ENCODE assay signal across 8 mouse cellular contexts in genomic region chr10:40301181-40302075, GRCm38 (mm10). TPM values are rescaled to one million over a fixed set of nuclear protein-coding genes. Genes with fewer than 3 reads are reported as not detected.
DNase-seq lines count a peak whose midpoint lies in the region; ATAC-seq and TF ChIP-seq lines count a peak whose summit lies in the region.
"Not testable (repeated sequence)": the region's sequence is repeated elsewhere in the genome, so short reads cannot be mapped to it uniquely, and the experiment has no call there.

No protein-coding gene starts in this region.

- ATAC-seq in embryonic facial prominence, embryonic 14.5 days (ENCODE audit: low read depth): peak; percentile 19
- ATAC-seq in heart, embryonic 12.5 days (ENCODE audit: insufficient number of reproducible peaks, low FRiP score): peak; percentile 53
- ATAC-seq in liver, embryonic 11.5 days (replicated peaks; ENCODE audit: low FRiP score): peak; percentile 41
- peak; percentile 22 for ATAC-seq in midbrain, postnatal 0 days (ENCODE audit: low FRiP score)

- H3K36me3 ChIP-seq in embryonic facial prominence, embryonic 14.5 days (ENCODE audit: control insufficient read depth, insufficient read depth, low read length); heart, embryonic 12.5 days; liver, embryonic 11.5 days (ENCODE audit: control insufficient read depth, insufficient read depth, low read length); midbrain, postnatal 0 days (ENCODE audit: insufficient read depth, low read length): not testable (repeated sequence)

- H3K27me3 ChIP-seq in embryonic facial prominence, embryonic 14.5 days (replicated peaks; ENCODE audit: control insufficient read depth, insufficient read depth, low read length); heart, embryonic 12.5 days (replicated peaks); liver, embryonic 11.5 days (replicated peaks; ENCODE audit: control insufficient read depth, insufficient read depth, low read length); midbrain, postnatal 0 days (ENCODE audit: insufficient read depth, low read length): not testable (repeated sequence)

- peak overlapping the region; percentile 85 for H3K4me3 ChIP-seq in bone marrow, adult 2 months (replicated peaks; ENCODE audit: control insufficient read depth, low read depth, low read length)
- peak overlapping the region; percentile 96 for H3K4me3 ChIP-seq in embryonic facial prominence, embryonic 14.5 days (ENCODE audit: low read depth, low read length)
- peak overlapping the region; percentile 97 for H3K4me3 ChIP-seq in heart, embryonic 12.5 days
- peak overlapping the region; percentile 94 for H3K4me3 ChIP-seq in liver, embryonic 11.5 days (ENCODE audit: low read depth, low read length)
- peak overlapping the region; percentile 96 for H3K4me3 ChIP-seq in midbrain, postnatal 0 days (ENCODE audit: low read depth, low read length)

- H3K27ac ChIP-seq in bone marrow, adult 2 months (ENCODE audit: control insufficient read depth, insufficient read depth, low read depth, low read length, poor library complexity): peak overlapping the region; percentile 81
- peak overlapping the region; percentile 91 for H3K27ac ChIP-seq in embryonic facial prominence, embryonic 14.5 days (replicated peaks; ENCODE audit: low read depth, low read length)
- peak overlapping the region; percentile 92 for H3K27ac ChIP-seq in heart, embryonic 12.5 days (ENCODE audit: poor library complexity, severe bottlenecking)
- H3K27ac ChIP-seq in liver, embryonic 11.5 days (ENCODE audit: low read depth, low read length): peak overlapping the region; percentile 95
- peak overlapping the region; percentile 88 for H3K27ac ChIP-seq in midbrain, postnatal 0 days (ENCODE audit: low read depth, low read length)

- not testable (repeated sequence) for H3K4me1 ChIP-seq in bone marrow, adult 2 months (ENCODE audit: control insufficient read depth, insufficient read depth, low read length); embryonic facial prominence, embryonic 14.5 days (ENCODE audit: control insufficient read depth, insufficient read depth, low read length)
- H3K4me1 ChIP-seq in heart, embryonic 12.5 days (replicated peaks): peaks cover 22% of the 10 kb centered on the region
- peaks cover 26% of the 10 kb centered on the region for H3K4me1 ChIP-seq in liver, embryonic 11.5 days (replicated peaks; ENCODE audit: control insufficient read depth, insufficient read depth, low read length)
- H3K4me1 ChIP-seq in midbrain, postnatal 0 days (ENCODE audit: insufficient read depth, low read length): 0 out of 2 replicates have a peak, but pooled peaks cover 10% of the 10 kb centered on the region

- H3K9ac ChIP-seq in embryonic facial prominence, embryonic 14.5 days (ENCODE audit: low read depth, low read length): peak overlapping the region; percentile 94
- H3K9ac ChIP-seq in heart, embryonic 12.5 days: peak overlapping the region; percentile 98
- peak overlapping the region; percentile 99 for H3K9ac ChIP-seq in liver, embryonic 11.5 days (ENCODE audit: low read depth, low read length)
- H3K9ac ChIP-seq in midbrain, postnatal 0 days (replicated peaks; ENCODE audit: low read length, poor library complexity, severe bottlenecking): peak overlapping the region; percentile 93

- under 1% methylated on average over 82 of the region's 91 CpGs for WGBS in bone marrow, adult 2 months
- WGBS in embryonic facial prominence, embryonic 14.5 days: under 1% methylated on average over 22 of the region's 91 CpGs
- WGBS in heart, embryonic 12.5 days: under 1% methylated on average over 64 of the region's 91 CpGs
- WGBS in liver, embryonic 11.5 days: under 1% methylated on average over 75 of the region's 91 CpGs
- WGBS in midbrain, postnatal 0 days: under 1% methylated on average over 48 of the region's 91 CpGs

- H3K4me2 ChIP-seq in embryonic facial prominence, embryonic 14.5 days (ENCODE audit: low read depth, low read length): peak overlapping the region; percentile 64
- peak overlapping the region; percentile 79 for H3K4me2 ChIP-seq in heart, embryonic 12.5 days
- H3K4me2 ChIP-seq in liver, embryonic 11.5 days: peak overlapping the region; percentile 94
- H3K4me2 ChIP-seq in midbrain, postnatal 0 days (ENCODE audit: low read depth, low read length, poor library complexity, severe bottlenecking): peak overlapping the region; percentile 65

- not testable (repeated sequence) for H3K9me3 ChIP-seq in embryonic facial prominence, embryonic 14.5 days (ENCODE audit: control insufficient read depth, low read length); heart, embryonic 12.5 days (replicated peaks); liver, embryonic 11.5 days (ENCODE audit: control insufficient read depth, low read length); midbrain, postnatal 0 days (ENCODE audit: low read length)

- not testable (repeated sequence) for TF ChIP-seq CTCF in bone marrow, adult 2 months (IDR thresholded peaks at IDR 0.05; ENCODE audit: control insufficient read depth, insufficient read depth, low read length); midbrain, postnatal 0 days (IDR thresholded peaks at IDR 0.05)

- TF ChIP-seq POLR2A in bone marrow, adult 2 months (IDR thresholded peaks at IDR 0.05; ENCODE audit: borderline replicate concordance, control insufficient read depth, low read depth, low read length): not testable (repeated sequence)

- peak; percentile 68 to 75 for DNase-seq in B cell, adult 2 months
- DNase-seq in embryonic facial prominence, embryonic 14.5 days (ENCODE audit: low spot score): peak; percentile 34
- DNase-seq in kidney, adult 9 months: peak; percentile 33
- DNase-seq in liver, embryonic 11.5 days (ENCODE audit: low spot score): peak; percentile 72
- DNase-seq in midbrain, postnatal 0 days (ENCODE audit: low spot score): peak; percentile 15
- peak; percentile 72 to 81 for DNase-seq in spleen, postnatal 10 days (ENCODE audit: low spot score in 2 of 2)

RNA-seq across cellular contexts. Expression of gene Amd1, which starts 0.6 kb away (rescaled TPM):
- 64.3 and 67.7 TPM in 2 replicates for polyA plus RNA-seq in bone marrow, adult 2 months (2011; ENCODE audit: insufficient read depth, insufficient read length, low replicate concordance, missing spikeins)
- polyA plus RNA-seq in embryonic facial prominence, embryonic 14.5 days (2014; fragmentation: Nextera tagmentation; extraction: Ambion mirVana): 61.8 and 61.9 TPM in 2 replicates
- polyA plus RNA-seq in heart, embryonic 12.5 days (2016; fragmentation: Nextera tagmentation; extraction: Ambion mirVana): 47.1 and 51.9 TPM in 2 replicates
- 130 and 136 TPM in 2 replicates for polyA plus RNA-seq in liver, embryonic 11.5 days (2014; fragmentation: Nextera tagmentation; extraction: Ambion mirVana)
- 53.2 and 54.6 TPM in 2 replicates for total RNA-seq in midbrain, postnatal 0 days (2014; rRNA removed)
- polyA plus RNA-seq in midbrain, postnatal 0 days (2015; fragmentation: Nextera tagmentation; extraction: Ambion mirVana): 32.9 and 34.3 TPM in 2 replicates

RNA-seq across cellular contexts. Expression of gene Cdk19, which starts 37.9 kb away (rescaled TPM):
- polyA plus RNA-seq in bone marrow, adult 2 months (2011; ENCODE audit: insufficient read depth, insufficient read length, low replicate concordance, missing spikeins): 11.1 and 18.2 TPM in 2 replicates
- 9.6 and 10.9 TPM in 2 replicates for polyA plus RNA-seq in embryonic facial prominence, embryonic 14.5 days (2014; fragmentation: Nextera tagmentation; extraction: Ambion mirVana)
- polyA plus RNA-seq in heart, embryonic 12.5 days (2016; fragmentation: Nextera tagmentation; extraction: Ambion mirVana): 9.5 and 11.2 TPM in 2 replicates
- polyA plus RNA-seq in liver, embryonic 11.5 days (2014; fragmentation: Nextera tagmentation; extraction: Ambion mirVana): 4.4 and 4.6 TPM in 2 replicates
- 11.8 and 13.2 TPM in 2 replicates for total RNA-seq in midbrain, postnatal 0 days (2014; rRNA removed)
- polyA plus RNA-seq in midbrain, postnatal 0 days (2015; fragmentation: Nextera tagmentation; extraction: Ambion mirVana): 3.8 and 3.9 TPM in 2 replicates

RNA-seq across cellular contexts. Expression of gene Gtf3c6, which starts 43.5 kb away (rescaled TPM):
- 33.6 and 79.4 TPM in 2 replicates for polyA plus RNA-seq in bone marrow, adult 2 months (2011; ENCODE audit: insufficient read depth, insufficient read length, low replicate concordance, missing spikeins)
- polyA plus RNA-seq in embryonic facial prominence, embryonic 14.5 days (2014; fragmentation: Nextera tagmentation; extraction: Ambion mirVana): 82.5 and 89.0 TPM in 2 replicates
- 90.6 and 92.3 TPM in 2 replicates for polyA plus RNA-seq in heart, embryonic 12.5 days (2016; fragmentation: Nextera tagmentation; extraction: Ambion mirVana)
- 89.0 and 117 TPM in 2 replicates for polyA plus RNA-seq in liver, embryonic 11.5 days (2014; fragmentation: Nextera tagmentation; extraction: Ambion mirVana)
- 25.6 and 28.9 TPM in 2 replicates for total RNA-seq in midbrain, postnatal 0 days (2014; rRNA removed)
- polyA plus RNA-seq in midbrain, postnatal 0 days (2015; fragmentation: Nextera tagmentation; extraction: Ambion mirVana): 53.2 and 56.2 TPM in 2 replicates

RNA-seq across cellular contexts. Expression of gene Rpf2, which starts 54.6 kb away (rescaled TPM):
- polyA plus RNA-seq in bone marrow, adult 2 months (2011; ENCODE audit: insufficient read depth, insufficient read length, low replicate concordance, missing spikeins): 35.0 and 54.0 TPM in 2 replicates
- 58.6 and 62.6 TPM in 2 replicates for polyA plus RNA-seq in embryonic facial prominence, embryonic 14.5 days (2014; fragmentation: Nextera tagmentation; extraction: Ambion mirVana)
- polyA plus RNA-seq in heart, embryonic 12.5 days (2016; fragmentation: Nextera tagmentation; extraction: Ambion mirVana): 42.0 and 44.5 TPM in 2 replicates
- 109 and 113 TPM in 2 replicates for polyA plus RNA-seq in liver, embryonic 11.5 days (2014; fragmentation: Nextera tagmentation; extraction: Ambion mirVana)
- 18.7 and 22.7 TPM in 2 replicates for total RNA-seq in midbrain, postnatal 0 days (2014; rRNA removed)
- 52.3 and 52.4 TPM in 2 replicates for polyA plus RNA-seq in midbrain, postnatal 0 days (2015; fragmentation: Nextera tagmentation; extraction: Ambion mirVana)

Comparison
In these comparisons a context has a peak if more than half of its experiments do, and no peak if none do; other contexts are left out.
1. Peak in every context shown above with its lines: DNase-seq, ATAC-seq, H3K4me3 ChIP-seq and H3K27ac ChIP-seq.
2. DNase-seq: peak in every context shown above with its lines; median percentile 76 in spleen, postnatal 10 days; 72 in liver, embryonic 11.5 days; 72 in B cell, adult 2 months; 34 in embryonic facial prominence, embryonic 14.5 days; 33 in kidney, adult 9 months; 15 in midbrain, postnatal 0 days.